Mouse (Mus musculus) stomach, postnatal 0 days (tissue): Measurements from ENCODE around the gene Pdss2.

Experiments
- CTCF ChIP-seq: IDR thresholded peaks from 2 replicates; pipeline ENCODE4 v1.5.1; 2016; ENCODE audit warnings: antibody characterized with exemption, low read depth, mild to moderate bottlenecking, moderate library complexity
- EP300 ChIP-seq: optimal IDR thresholded peaks from 2 replicates; pipeline ENCODE3; 2016; ENCODE audit warnings: antibody characterized with exemption

- no peak for TF ChIP-seq EP300
- peak; percentile 82 for TF ChIP-seq CTCF
Observed at GRCm38 (mm10) chr10:43451848-43452662, 230.8 kb downstream of the Pdss2 start.
